Mouse (Mus musculus) cerebellum, postnatal 14 days (tissue): ENCODE results near the gene Cadm1.

ENCODE experiments used
- DNase-seq, 2 experiments: peaks; one replicate each; pipeline ENCODE4 v3.0.0; 2021; ENCODE audit warnings: mixed read lengths in 2 of 2

Gene Cadm1

DNA sequence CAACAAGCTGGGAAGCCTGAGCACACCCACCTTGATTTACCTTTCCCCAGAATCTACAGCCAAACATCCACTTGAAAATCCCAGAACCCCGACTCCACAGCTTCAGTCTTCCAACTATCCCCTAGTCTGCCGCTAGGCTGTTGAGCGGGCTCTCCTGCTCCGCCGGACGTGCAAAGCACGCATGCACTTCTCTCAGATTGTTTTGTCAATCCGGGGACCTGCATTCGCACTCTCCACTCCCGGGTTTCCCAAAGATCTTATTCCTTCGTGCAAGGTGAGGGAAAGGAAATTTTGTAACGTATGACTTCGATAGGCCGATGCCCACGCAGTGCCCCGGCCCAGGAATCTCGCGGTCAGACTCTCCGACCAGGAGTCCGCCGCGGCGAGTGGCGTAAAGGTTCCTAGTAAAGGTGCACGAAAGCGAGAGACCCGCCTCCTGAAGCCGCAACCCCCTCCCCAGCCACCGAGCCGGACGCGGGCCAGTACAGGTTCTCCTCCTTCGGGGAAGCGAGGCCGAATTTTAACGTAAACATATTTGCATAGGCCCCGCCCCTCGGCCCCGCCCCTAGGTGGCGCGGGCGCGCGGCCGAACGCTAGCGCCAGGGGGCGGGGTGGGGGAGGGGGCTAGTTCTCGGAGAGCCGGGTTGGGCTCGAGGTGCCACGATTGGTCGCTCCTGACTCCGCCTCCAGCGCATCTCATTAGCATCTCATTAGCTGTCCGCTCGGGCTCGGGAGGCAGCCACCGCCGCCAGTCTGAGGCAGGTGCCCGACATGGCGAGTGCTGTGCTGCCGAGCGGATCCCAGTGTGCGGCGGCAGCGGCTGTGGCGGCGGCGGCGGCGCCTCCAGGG lies at the start of gene Cadm1:
Gene Cadm1 (plus strand): TSS at position 572 of the 849 bp plus-strand sequence.
- DNase-seq, result peak; percentile 97 to 98

DNA sequence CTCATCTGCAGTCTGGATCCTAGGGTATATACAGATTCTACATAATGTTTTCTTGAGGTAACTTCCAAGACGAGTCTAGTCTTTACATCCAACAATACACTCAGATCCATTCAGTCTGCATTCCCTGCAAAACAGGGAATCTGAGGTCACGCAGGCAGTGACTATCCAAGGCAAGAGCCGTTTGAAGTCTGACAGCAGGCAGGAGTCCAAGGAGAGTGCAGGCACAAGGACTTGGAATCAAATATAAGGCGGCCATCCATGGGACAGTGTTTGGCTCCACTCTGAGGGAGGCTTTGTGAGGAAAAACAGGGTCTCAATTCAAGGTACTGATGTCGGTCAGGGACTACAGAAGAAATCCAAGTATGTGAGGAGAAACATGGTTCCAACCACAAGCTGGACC lies 45.5 kb upstream of the Cadm1 start:
- DNase-seq, result no peak

DNA sequence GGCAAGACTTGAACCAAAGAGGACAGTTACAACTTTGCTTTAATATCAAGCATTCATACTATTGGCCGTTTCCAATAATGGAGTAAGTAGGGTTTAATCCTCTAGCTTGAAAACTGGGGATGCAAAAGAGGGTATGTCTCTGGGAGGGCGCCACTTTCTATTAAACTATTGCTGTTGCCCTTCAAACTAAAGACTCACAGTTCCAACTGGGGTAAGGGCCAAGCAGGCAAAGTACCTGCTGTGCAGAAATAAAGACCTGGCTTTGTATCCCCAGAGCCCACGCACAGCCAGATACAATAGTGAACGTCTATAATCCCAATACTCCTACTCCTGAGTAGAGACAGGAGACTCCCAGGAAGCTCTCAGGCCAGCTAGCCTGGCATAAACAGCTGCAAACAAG lies 44.8 kb upstream of the Cadm1 start:
- no peak for DNase-seq

DNA sequence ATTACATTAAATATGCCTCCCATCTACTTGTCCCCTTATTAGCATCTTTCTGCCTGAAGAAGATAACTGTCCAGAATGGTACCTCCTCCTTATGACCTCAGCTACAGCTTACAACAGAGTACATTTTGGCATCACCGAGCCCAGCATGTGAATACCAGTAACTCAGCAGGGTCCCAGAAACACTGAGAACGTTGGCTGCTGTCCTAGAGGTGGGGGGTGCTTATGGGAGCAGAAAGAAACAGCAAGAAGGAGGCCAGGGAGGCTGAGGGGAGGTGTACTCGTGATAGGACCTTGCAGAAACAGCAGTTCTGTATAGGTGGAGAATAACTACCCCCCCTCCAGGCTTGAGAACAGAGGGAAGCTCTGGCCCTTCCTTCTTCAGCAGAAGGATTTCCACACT lies 30.2 kb upstream of the Cadm1 start:
- DNase-seq, result peak; percentile 32 to 41

DNA sequence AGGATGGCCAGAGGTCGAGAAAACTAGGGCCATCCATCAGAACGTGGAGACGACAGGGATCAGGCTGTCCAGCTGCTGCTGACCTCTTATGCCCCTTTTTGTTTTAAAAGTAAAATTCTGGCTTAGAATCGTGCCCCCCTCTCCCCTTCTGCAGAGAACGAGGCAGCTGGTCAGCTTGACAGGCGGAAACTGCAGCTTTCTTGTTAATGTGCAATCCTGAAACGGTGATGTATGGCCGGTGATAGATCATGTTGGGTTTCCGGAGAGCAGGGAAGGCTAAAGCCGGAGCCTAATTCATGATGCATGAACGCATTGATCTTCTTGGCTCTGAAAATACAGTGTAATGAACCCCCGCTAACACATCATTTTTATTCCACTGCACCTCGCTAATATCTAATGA lies 24.0 kb upstream of the Cadm1 start:
- no peak for DNase-seq

DNA sequence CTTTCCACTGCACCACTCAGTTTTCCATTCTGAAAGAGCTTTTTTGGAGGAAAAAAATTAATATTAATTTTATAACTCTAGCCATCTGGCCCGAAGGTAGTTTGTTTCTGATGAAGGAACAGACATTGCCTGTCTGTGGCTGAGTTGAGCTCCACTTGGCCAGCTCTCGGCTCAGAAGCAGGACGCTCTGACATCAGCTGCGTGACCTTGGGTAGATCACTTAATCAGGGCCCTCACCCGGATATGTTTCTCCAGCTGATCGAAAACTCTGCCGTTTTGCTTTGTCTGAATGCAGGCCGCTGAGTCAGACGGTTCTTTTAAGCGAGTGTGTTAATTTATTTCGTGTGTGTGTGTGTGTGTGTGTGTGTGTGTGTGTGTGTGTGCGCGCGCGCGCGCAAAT lies 23.1 kb upstream of the Cadm1 start:
- no peak for DNase-seq

DNA sequence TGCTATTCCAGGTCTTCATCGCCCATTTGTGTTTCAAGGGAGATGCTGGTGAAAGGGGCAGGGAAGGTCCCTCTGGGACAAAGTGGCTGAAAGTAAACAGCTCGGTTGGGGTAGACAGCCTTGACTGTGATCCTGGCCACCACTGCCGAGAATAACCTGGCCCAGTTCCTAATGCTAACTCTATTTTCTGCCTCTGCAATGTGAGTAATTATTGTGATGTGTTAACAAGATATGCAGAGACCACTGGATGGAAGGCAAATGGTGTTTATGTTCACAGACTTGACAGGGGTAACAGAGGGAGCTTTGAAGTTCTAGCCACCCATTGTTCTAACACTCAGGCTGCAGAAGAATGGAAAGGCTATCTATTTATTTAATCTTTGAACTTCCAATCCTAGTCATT lies 21.9 kb upstream of the Cadm1 start:
- DNase-seq, result no peak

DNA sequence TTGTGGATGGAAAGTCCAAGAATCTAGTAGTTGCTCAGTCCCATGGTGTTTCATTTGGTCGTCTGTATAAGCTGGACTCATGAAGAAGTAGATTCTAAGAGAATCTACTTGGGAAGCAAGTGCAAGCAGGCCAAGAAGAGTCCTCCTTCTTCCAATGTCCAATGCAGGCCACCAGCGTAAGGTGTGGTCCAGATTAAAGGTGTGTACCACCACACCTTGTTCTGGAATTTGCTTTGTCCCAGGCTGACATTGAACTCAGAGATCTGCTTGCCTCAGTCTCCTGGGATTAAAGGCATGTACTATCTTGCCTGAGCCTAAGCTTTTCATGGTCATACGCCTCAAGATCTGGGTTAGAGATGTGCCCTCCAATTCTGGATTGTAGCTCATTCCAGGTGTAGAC lies 17.5 kb upstream of the Cadm1 start:
- no peak for DNase-seq

DNA sequence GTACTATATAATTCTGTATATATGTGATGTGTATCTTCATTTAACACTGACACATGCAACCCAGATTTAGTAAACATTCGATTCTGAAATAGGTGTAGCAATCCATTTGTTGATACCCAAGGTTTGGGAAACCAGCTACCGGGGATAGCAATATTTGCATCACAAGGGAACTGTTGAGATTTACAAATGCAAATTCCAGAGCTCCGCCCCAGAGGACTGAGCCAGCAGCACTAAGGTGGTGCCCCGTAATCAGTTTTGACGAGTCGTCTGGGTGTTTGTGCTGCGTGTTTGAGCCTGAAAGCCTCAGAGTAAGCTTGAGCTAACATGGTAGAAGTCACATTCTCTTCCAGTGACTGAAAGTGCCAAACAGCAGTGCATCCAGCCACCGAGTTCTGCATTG lies 15.7 kb upstream of the Cadm1 start:
- DNase-seq, result no peak

DNA sequence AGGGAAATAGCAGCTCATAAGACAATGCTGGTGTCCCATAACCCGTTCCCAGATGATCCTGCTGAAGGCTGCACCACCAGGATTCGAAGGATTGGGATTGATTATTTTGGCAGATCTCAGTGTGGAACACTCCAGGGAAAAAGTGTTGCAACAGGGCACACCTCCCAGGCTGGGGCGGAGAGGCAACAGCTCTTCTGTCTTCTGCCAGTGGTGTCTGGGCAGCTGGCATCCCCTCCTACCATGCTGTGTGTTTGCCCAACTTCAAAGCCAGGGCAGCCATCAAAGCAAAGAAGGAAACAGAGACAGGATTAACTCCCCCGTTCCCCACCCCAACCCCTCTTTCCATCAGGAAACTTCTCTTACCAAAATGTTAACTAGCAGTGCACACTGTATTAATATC lies 13.7 kb upstream of the Cadm1 start:
- DNase-seq, result no peak

DNA sequence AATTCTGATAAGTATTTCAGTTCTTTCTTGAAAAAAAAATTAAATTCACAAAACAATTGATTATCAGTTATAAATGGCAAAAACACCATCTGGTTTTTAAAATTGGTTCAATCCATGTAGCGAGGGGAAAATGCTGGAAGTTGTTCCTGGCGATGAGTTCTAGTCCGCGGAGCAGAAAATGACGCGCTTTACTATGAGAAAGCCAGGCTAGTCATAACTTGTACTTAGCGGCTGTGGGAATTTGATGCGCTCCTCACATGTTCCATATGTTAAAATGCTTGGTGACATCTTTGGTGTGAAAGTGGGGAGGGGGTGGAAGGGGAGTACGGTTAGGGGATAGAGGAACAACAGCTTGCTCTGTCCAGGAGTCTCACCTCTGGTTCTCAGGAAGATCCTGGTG lies 2.7 kb upstream of the Cadm1 start:
- no peak for DNase-seq

DNA sequence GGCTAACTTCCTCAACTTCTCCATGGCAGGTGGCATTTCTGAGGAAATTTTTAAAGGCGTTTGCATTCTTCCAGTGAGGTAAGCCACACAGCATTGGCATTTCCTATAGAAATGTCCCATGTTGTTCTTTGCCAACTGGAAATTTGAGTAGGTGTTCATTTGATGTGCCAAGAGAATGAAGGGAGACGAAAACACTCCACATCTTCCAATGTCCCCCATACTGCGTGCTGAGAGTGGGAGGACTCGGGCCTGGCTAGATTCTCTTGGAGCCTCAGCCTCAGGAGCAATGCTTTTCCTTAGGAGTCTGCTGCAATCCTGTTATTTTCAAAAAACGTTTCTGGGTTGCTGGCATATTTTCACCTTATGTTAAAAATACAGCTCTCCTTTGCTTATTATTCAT lies 2.2 kb upstream of the Cadm1 start:
- DNase-seq, result no peak

DNA sequence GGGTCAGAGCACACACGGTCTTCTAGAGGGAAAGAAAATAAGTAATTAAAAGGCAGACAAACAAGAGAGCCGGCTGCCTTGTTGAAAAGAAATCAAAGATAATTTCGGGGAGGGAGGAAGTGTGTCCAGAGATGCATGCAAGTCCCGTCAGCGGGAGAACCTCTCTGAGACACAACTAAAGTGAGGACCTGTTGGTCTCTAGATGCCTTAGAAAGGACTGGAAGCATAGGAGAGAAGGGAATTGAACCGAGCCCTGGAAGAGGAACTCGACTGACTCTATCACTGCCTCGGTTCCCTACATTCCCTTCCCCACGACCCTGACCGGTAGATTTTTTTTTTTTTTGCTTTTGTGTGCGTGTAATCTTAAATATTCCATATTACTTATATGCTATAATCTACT lies 791 bp upstream of the Cadm1 start:
- peak in 1 of 2 experiments; percentile 25 for DNase-seq

DNA sequence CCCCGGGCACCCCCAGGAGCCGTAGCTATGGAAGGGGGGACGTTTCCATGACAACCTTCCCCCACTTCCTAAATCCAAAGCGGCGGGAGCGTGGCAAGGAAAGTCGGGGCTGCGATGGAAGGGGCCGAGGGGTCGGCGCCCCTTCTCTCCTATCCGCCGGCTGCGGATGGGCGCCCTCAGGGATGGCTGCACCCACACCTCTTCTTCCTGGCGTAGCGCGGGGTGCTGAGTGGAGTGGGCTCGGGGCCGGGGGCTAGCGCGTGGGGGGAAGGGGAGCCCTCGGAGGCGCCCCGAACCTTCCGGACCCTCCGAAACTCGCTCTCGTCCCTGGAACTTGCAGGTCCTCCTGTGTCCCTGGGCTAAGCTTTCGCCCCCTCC lies 560 bp downstream of the Cadm1 start:
- DNase-seq, result no peak

DNA sequence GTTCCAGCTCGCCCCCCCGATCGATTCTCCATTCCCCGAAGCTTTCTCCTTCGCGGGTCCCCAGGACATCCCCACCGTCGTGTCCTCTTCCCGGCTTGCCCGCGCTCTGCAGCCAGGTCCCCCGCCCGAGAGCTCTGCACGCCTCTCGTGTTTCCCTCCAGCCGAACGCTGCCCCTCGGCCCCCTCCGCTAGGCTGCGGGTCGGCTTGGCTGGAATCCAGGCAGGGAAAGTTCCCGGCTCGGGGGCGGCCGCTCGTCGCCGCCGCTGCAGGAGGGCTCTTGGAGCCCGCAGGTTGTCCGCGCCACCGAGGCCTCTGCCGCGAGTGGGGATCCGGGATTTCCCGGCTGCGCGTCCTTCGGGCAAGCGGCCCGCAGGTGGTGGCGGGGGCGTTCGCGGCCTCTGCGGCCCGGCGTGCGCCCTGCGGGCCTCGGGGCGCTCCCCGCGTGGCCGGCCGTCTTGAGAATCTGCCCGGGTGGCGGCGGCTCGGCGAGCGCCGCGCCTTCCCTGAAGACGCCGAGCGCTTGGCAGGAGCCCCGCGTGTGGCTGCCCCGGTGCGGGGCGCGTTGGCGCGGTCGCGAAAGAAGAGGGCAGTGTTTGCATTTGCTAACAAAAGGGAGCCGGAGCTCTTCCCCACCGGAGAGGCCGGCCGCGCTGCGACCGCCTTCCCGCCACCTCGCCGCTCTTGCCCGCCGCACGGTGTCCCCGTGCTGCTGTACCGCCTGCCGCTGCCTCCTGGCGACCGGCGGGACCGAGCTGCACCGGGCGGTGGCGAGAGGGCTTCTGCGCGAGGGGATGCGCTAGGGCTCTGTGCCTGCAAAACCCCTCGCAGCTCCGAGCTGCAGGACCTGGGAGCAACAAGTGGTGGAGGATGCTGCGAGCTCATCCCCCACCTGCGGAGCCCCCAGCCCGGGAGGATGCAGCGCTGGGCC lies 1.2 kb downstream of the Cadm1 start:
- DNase-seq, result peak; percentile 85 to 87

DNA sequence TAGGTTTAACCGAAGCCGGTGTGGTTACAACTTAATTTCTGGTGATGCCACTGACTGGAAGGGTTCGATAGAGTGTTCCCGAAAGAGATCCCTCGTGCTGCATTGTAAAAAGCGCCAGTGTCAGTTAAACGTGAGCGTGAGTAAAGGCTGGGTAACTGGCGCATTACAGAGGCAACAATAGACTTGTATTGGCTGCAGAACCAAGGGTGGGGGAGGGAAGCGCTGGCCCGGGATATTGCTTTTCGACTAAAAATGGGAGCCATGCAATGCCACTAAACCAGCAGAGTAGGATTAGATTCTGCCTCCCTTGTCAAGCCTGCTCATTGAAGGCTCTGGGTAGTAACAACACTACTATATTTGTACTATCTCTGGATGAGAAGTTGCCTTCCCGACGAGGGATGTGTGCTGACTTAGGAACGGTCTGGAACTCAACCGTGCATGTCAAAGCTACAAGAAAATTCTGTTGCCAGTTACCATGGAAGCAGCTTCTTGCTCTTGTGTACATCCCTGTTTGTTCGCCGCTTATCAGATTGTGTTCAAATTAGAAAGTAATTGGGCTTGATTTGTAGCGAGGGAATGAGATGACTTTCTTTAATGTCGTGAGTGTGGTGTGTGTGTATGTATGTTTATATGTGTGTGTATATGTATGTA lies 2.4 kb downstream of the Cadm1 start:
- peak; percentile 46 to 47 for DNase-seq

DNA sequence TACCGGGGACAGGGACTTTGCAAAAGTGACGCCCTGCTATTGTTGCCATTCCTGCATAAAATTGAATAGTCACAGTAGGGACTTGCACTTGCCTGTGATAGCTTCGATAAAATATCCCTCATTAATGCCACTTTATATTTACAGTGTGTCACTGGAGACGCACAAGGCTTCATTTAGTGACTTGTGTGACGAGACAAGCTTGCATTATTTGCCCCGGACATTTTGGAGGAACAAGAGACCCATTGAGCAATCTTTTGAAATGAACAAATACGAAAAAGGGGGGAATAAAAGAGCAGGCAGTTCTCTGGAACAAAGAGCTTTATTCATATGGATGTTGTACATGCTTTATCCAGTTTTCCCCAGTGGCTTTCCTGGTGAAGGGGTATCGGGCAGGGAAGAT lies 3.5 kb downstream of the Cadm1 start:
- DNase-seq, result no peak

DNA sequence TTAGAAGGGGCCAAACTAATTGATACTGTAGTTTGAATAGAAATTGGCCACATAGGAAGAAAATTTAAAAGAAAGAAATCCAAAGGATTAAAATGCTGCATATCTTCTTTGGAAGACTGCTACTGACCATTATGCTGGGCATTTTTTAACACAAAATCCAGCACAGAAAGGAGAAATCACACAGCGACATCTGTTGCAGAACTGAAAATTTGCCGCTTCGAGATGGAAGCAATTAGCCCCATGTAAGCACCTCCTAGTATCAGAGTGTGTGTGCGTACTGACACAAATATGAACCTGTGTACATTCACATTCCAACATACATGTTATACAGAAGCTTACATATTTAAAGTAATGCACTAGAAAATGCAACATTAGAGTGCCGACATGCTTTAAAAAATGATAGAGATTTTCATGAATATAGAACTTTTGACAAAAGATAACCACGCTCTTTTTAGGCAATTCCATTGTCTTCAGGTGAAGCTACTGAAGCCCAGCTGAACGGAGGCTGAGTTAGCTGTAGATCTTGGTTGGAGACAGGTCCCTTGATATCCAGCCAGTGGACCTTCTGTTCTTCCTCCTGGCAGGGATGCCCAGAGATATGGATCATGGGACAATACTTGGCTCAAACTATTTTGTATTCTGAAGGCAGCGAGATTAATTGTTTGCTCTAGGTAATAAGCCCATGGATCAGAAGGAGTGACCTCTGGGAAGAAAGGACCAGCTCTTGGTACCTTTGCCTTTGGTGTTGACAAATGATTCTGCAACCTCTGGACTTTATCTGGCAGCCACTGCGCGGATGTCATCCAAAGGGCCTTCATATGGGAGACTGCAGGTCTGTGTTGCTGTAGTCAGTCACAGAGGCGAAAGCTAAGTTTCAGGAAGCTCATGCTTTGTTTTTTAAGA lies 4.9 kb downstream of the Cadm1 start:
- DNase-seq, result peak in 1 of 2 experiments; percentile 52

DNA sequence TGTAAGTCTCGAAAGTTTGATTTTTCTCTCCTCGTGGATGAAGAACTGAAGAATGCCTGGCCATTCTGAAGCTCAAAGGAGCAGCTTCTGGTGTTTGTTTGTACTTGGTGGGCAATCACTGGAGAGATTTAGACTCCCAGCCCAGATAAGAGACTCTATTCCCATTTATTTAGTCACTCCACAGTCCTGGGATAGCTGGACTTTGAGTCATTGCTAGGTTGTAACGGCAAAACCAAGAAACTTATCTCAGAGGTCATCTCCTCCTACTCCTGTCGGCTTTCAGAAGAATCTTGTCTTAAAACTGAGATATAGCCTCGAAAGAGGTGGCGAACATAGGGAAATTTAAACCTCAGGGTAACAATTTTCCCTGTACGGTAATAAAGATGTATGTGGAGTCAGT lies 15.3 kb downstream of the Cadm1 start:
- DNase-seq, result no peak

DNA sequence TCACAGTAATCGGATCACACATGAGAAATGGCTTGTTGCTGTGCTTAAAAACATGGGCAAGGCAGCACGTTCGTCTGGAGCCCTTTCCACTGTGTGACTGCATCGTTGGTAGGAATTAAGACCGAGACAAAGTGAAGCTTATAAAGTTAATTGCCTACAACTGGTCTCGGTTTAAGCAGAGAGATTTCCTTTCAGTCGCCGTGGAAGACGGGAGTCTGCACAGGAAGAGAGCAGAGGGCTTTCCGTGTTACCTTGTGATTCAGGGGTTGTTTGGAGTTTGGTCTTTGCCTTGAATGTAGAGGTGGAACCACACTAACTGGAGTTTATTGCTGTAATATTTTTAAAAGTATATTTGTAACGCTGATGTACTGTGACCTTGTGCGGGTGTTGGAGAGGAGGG lies 15.7 kb downstream of the Cadm1 start:
- DNase-seq, result no peak

DNA sequence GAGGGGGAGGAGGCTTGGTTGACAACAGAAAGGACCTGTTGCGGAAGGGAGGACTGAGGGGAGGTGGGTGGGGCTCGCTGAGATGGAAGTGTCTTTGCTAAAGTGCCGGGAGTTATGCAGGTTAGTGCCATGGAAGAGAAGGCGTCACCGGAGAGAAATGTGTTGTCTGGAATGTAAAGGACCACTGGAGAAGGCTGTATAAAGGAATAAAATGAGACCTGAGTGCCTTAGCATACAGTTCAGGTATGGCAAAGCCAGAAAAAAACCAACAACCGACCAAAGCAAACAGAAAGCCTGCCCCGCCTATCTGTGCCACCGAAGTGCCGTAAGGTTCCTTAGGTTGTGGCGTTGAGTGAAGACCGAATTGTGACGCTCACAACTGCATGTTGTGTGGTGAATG lies 18.4 kb downstream of the Cadm1 start:
- DNase-seq, result no peak

DNA sequence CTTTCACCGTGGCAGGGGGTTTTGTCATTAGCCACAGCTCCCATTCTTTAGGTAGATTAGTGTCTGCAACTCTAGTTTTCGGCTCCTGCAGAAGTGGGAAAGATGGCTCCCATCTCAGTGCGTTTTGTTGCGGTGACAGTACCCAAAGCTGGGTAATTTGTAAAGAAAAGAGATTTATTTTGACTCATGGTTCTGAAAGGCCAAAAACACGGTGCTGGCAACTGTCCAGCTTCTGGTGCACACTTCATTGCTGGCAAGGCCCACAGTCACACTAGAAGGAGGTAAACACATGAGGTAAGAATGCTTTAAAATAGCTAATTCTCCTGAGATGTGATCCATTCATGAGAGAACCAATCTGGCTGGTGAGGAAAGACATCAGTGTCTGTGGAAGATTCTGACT lies 18.9 kb downstream of the Cadm1 start:
- DNase-seq, result peak in 1 of 2 experiments; percentile 37
